Mouse (Mus musculus): ENCODE measurements around the gene Abtb2. TPM values are rescaled to one million over a fixed set of nuclear protein-coding genes. Genes with fewer than 3 reads are reported as not detected.

Gene Abtb2
- polyA plus RNA-seq (2017; shearing (Covaris generic)): 16.6 TPM

GRCm38 (mm10) chr2:103565732-103566422 is at the start of gene Abtb2:
Gene Abtb2 (plus strand): TSS chr2:103566310.

GRCm38 (mm10) chr2:103760906-103761716 is 195.0 kb downstream of the Abtb2 start, which contains the start of gene Nat10:
Gene Nat10 (minus strand): TSS chr2:103761270.

Other genes with a start within 250 kb of the Abtb2 start
- gene Elf5, start 154.6 kb upstream of the Abtb2 start, polyA plus RNA-seq (2017; shearing (Covaris generic)): not detected
- 119 TPM for gene Cat, start 81.2 kb upstream of the Abtb2 start, polyA plus RNA-seq (2017; shearing (Covaris generic))
- gene Nat10, start 195.0 kb downstream of the Abtb2 start, polyA plus RNA-seq (2017; shearing (Covaris generic)): 51.9 TPM
- gene Caprin1, start 231.3 kb downstream of the Abtb2 start, polyA plus RNA-seq (2017; shearing (Covaris generic)): 192 TPM

Data from inflammation-experienced regulatory T-cells, adult 16 weeks (primary cell).